Mouse (Mus musculus): ENCODE data around the gene Tagln2.

- TF ChIP-seq CTCF (IDR thresholded peaks at IDR 0.05; ENCODE audit: low read depth) (peak; percentile 60), EP300 (IDR thresholded peaks at IDR 0.05; ENCODE audit: low read depth) (no peak)
These were observed 18.1 kb upstream of the Tagln2 start, which contains the start of gene Igsf9 for GRCm38 (mm10) chr1:172481540-172482280.

Measured in heart, postnatal 0 days (tissue).